Mouse (Mus musculus): ENCODE measurements around the gene Atg13. TPM values are rescaled to one million over a fixed set of nuclear protein-coding genes. Genes with fewer than 3 reads are reported as not detected.

The Atg13 gene
- total and polyA plus RNA-seq, 2 experiments from 2014 or later: 28.9 to 29.8 TPM

DNA sequence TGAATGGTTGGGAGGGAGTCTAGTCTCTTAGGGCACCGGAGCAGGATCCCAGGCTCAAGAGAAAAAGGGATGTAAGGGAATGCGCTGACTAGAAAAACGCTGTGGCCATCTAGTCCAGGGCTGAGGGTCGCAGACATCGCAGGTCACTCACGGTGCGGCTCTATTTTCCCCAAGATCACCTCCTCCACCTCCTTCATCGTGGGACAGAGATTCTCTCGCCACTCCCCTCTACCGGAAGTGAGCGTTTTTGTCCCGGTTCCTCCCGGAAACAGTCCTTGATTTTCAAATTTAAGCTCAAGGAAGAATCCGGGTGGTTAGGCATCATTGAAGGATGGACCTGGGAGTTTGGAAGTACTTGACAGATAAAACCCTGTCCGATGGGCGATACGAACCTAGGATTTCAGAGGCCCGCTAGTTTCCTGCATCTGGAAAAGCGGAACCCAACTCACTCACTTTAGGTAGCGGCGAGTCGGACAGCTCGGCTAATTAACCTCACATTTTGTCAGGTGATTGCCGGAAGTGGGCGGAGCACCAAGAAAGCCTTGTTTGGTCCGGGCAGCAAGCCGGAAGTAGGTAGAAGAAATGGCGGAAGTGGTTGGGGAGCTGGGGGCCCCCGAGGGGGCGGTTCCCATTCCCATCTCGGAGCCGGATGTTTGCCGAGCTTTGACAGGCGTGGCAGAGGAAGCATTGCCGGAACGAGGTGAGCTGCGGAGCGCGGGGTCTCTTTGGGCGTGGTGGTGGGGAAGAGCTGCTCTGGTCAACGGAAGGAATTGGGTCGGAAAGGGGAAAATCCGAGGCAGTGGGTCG lies 60.6 kb downstream of the Atg13 start, which contains the start of the genes Zfp408 and Arhgap1:
Gene Zfp408 (minus strand): TSS at position 239 of the 807 bp plus-strand sequence.
Gene Arhgap1 (plus strand): TSS at position 308 of the 807 bp plus-strand sequence.
- H3K4me2 ChIP-seq (ENCODE audit: low read depth): peak within 1 kb of the TSS; percentile 82
- peak within 1 kb of the TSS; percentile 90 for H3K27ac ChIP-seq (ENCODE audit: low read depth, low read length)
- no peaks in the 10 kb centered on the region for H3K27me3 ChIP-seq (ENCODE audit: insufficient read depth, low read length)
- peak within 1 kb of the TSS; percentile 79 for H3K9ac ChIP-seq
- no peak for TF ChIP-seq CTCF (IDR thresholded peaks at IDR 0.05; ENCODE audit: low read depth)
- no peaks in the 10 kb centered on the region for H3K9me3 ChIP-seq (ENCODE audit: low read length)
- peak; percentile 98 for DNase-seq
- peak within 1 kb of the TSS; percentile 68 for H3K4me3 ChIP-seq (ENCODE audit: low read depth, low read length)
- peak; percentile 96 for ATAC-seq
- WGBS: under 1% methylated on average over 44 of the region's 44 CpGs
- peaks cover 56% of the 10 kb centered on the region for H3K36me3 ChIP-seq (ENCODE audit: insufficient read depth)
- peaks cover 9% of the 10 kb centered on the region; the same call in 1 of the 2 replicates for H3K4me1 ChIP-seq (ENCODE audit: insufficient read depth)

DNA sequence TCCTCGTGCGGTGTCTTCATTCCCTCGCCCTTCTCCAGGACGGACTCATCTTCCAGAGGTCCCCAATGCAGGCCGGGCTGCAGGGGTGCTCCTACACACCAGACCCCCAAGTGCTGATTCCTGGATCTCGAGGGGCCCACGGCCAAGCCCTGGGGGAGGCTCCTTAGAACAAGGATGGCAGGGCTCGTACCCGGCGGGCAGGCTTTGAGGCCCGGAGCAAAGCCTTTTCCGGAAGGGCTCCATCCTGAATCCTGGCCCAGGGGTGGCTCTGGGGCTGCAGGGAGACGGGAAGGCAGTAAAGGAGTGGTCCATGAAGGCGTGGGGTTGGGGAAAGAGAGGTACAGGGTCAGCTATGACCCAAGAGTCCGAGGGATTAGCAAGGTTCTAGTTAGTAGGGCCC lies 61.2 kb downstream of the Atg13 start:
- no peak for TF ChIP-seq CTCF (IDR thresholded peaks at IDR 0.05; ENCODE audit: low read depth)
- Histone ChIP-seq H3K27me3 (ENCODE audit: insufficient read depth, low read length) (no peaks in the 10 kb centered on the region), H3K9ac (peak overlapping the region; percentile 79), H3K36me3 (ENCODE audit: insufficient read depth) (peaks cover 56% of the 10 kb centered on the region), H3K4me1 (ENCODE audit: insufficient read depth) (peaks cover 9% of the 10 kb centered on the region; the same call in 1 of the 2 replicates), H3K4me2 (ENCODE audit: low read depth) (peak overlapping the region; percentile 82), H3K9me3 (ENCODE audit: low read length) (no peaks in the 10 kb centered on the region), H3K27ac (ENCODE audit: low read depth, low read length) (peak overlapping the region; percentile 90; the same call in 1 of the 2 replicates), H3K4me3 (ENCODE audit: low read depth, low read length) (peak overlapping the region; percentile 68)
- ATAC-seq: no peak; the same call in 1 of the 2 replicates
- WGBS: 4% methylated on average over 15 of the region's 15 CpGs
- no peak for DNase-seq

DNA sequence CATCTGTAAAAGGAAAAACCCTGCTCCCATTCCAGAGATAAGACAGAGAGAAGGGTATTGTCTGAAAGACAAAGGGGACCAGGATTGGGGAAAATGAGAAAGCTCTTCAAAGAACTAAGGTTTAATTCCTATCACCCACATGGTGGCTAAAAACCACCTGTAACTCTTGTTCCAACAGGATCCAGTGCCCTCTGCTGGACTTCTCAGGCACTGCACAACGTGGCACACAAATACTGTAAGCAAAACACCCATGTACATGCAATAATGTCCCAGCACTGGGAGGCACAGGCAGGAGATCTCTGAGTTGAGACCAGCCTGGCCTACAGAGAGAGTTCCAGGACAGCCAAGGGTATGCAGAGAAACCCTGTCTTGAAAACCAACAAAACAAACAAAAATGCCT lies 63.6 kb downstream of the Atg13 start:
- no peak overlapping the region for H3K4me2 ChIP-seq (ENCODE audit: low read depth)
- no peaks in the 10 kb centered on the region for H3K9me3 ChIP-seq (ENCODE audit: low read length)
- H3K9ac ChIP-seq: no peak overlapping the region
- no peak for ATAC-seq
- peaks cover 9% of the 10 kb centered on the region; the same call in 1 of the 2 replicates for H3K4me1 ChIP-seq (ENCODE audit: insufficient read depth)
- peak; percentile 79 for TF ChIP-seq CTCF (IDR thresholded peaks at IDR 0.05; ENCODE audit: low read depth)
- no peaks in the 10 kb centered on the region for H3K27me3 ChIP-seq (ENCODE audit: insufficient read depth, low read length)
- H3K27ac ChIP-seq (ENCODE audit: low read depth, low read length): no peak overlapping the region
- WGBS: 32% methylated on average over 1 of the region's 1 CpGs
- H3K36me3 ChIP-seq (ENCODE audit: insufficient read depth): peaks cover 51% of the 10 kb centered on the region
- H3K4me3 ChIP-seq (ENCODE audit: low read depth, low read length): no peak overlapping the region
- DNase-seq: peak; percentile 73

DNA sequence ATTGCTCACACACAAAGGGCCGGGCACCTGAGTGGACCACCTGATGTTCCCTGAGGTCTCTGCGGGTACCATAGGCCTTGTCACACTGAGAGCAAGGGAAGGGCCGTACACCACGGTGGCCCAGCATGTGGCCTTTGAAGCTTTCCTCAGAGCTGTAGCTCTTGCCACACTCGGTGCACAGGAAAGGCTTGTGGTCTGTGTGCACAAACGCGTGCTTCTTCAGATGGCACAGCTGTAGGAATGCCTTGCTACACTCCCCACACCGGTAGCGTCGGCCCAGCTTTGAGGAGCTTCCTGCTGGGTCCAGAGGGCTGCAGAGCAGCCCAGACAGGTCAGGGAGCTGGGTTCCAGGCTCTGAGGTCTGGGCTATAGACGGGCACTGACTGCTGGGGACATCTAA lies 64.6 kb downstream of the Atg13 start:
- 97% methylated on average over 11 of the region's 11 CpGs for WGBS
- H3K27me3 ChIP-seq (ENCODE audit: insufficient read depth, low read length): no peaks in the 10 kb centered on the region
- TF ChIP-seq CTCF (IDR thresholded peaks at IDR 0.05; ENCODE audit: low read depth): no peak
- no peak for ATAC-seq
- no peak overlapping the region for H3K4me3 ChIP-seq (ENCODE audit: low read depth, low read length)
- no peak for DNase-seq
- H3K27ac ChIP-seq (ENCODE audit: low read depth, low read length): no peak overlapping the region
- H3K9ac ChIP-seq: no peak overlapping the region
- no peaks in the 10 kb centered on the region for H3K9me3 ChIP-seq (ENCODE audit: low read length)
- H3K36me3 ChIP-seq (ENCODE audit: insufficient read depth): peaks cover 49% of the 10 kb centered on the region
- H3K4me1 ChIP-seq (ENCODE audit: insufficient read depth): peaks cover 5% of the 10 kb centered on the region; the same call in 1 of the 2 replicates
- H3K4me2 ChIP-seq (ENCODE audit: low read depth): no peak overlapping the region

GRCm38 (mm10) chr2:91645354-91645753 lies 65.0 kb downstream of the Atg13 start:
- 96% methylated on average over 15 of the region's 15 CpGs for WGBS

DNA sequence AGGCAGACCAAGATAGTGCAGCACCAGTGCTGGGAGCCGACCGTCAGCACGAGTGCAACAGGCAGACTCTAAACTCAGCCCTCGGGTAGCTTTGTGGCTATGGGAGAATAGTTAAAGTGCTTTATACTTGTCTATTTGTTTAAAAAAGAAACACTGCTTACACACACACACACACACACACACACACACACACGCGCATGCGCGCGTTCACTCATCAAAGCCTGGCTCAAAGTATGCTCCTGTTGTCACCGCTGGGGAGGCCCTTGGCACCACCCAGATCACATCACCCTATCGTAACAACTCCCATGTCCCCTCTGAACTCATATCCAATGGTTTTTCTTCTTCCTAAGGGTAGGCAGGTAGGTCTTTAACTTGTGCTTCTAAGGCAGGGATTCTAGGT lies 66.4 kb downstream of the Atg13 start:
- DNase-seq (no peak), ATAC-seq (no peak)
- Histone ChIP-seq H3K36me3 (ENCODE audit: insufficient read depth) (peaks cover 49% of the 10 kb centered on the region), H3K27ac (ENCODE audit: low read depth, low read length) (no peak overlapping the region), H3K4me3 (ENCODE audit: low read depth, low read length) (no peak overlapping the region), H3K4me2 (ENCODE audit: low read depth) (no peak overlapping the region), H3K4me1 (ENCODE audit: insufficient read depth) (peaks cover 3% of the 10 kb centered on the region; the same call in 1 of the 2 replicates), H3K27me3 (ENCODE audit: insufficient read depth, low read length) (no peaks in the 10 kb centered on the region), H3K9ac (no peak overlapping the region), H3K9me3 (ENCODE audit: low read length) (no peaks in the 10 kb centered on the region)
- 92% methylated on average over 11 of the region's 11 CpGs for WGBS
- no peak for TF ChIP-seq CTCF (IDR thresholded peaks at IDR 0.05; ENCODE audit: low read depth)

More at GRCm38 (mm10) chr2:91645354-91645753, 65.0 kb downstream of the Atg13 start:
- peaks cover 3% of the 10 kb centered on the region; the same call in 1 of the 2 replicates for H3K4me1 ChIP-seq (ENCODE audit: insufficient read depth)
- DNase-seq: no peak
- no peak overlapping the region for H3K27ac ChIP-seq (ENCODE audit: low read depth, low read length)
- H3K9me3 ChIP-seq (ENCODE audit: low read length): no peaks in the 10 kb centered on the region
- no peak overlapping the region for H3K4me2 ChIP-seq (ENCODE audit: low read depth)
- no peaks in the 10 kb centered on the region for H3K27me3 ChIP-seq (ENCODE audit: insufficient read depth, low read length)
- no peak for ATAC-seq
- H3K4me3 ChIP-seq (ENCODE audit: low read depth, low read length): no peak overlapping the region
- no peak for TF ChIP-seq CTCF (IDR thresholded peaks at IDR 0.05; ENCODE audit: low read depth)
- H3K9ac ChIP-seq: no peak overlapping the region
- peaks cover 49% of the 10 kb centered on the region for H3K36me3 ChIP-seq (ENCODE audit: insufficient read depth)

- Histone ChIP-seq H3K9me3 (ENCODE audit: low read length) (no peaks in the 10 kb centered on the region), H3K4me3 (ENCODE audit: low read depth, low read length) (no peak overlapping the region), H3K4me1 (ENCODE audit: insufficient read depth) (no peaks in the 10 kb centered on the region), H3K27me3 (ENCODE audit: insufficient read depth, low read length) (no peaks in the 10 kb centered on the region), H3K9ac (no peak overlapping the region), H3K4me2 (ENCODE audit: low read depth) (no peak overlapping the region), H3K36me3 (ENCODE audit: insufficient read depth) (peaks cover 49% of the 10 kb centered on the region), H3K27ac (ENCODE audit: low read depth, low read length) (no peak overlapping the region)
- no peak for ATAC-seq
- TF ChIP-seq CTCF (IDR thresholded peaks at IDR 0.05; ENCODE audit: low read depth): no peak
- WGBS: 96% methylated on average over 2 of the region's 2 CpGs
- DNase-seq: no peak
Measured at GRCm38 (mm10) chr2:91642825-91643415, 67.5 kb downstream of the Atg13 start.

Data from forebrain, postnatal 0 days (tissue).